In genomic region chr9:36833043-36833881, GRCm38 (mm10) we compare ENCODE assay signal across 10 mouse cellular contexts. TPM values are rescaled to one million over a fixed set of nuclear protein-coding genes. Genes with fewer than 3 reads are reported as not detected.
DNase-seq lines count a peak whose midpoint lies in the region; ATAC-seq lines count a peak whose summit lies in the region.
"Had no signal": no experiment of that assay in that cellular context is flagged by ENCODE, and none has a peak within 500 bp of the region (broad histone marks: within the 10 kb centered on the region; RNA-seq: fewer than 3 reads in every experiment).

No protein-coding gene starts in this region.

- H3K4me3 ChIP-seq in kidney, embryonic 16.5 days (ENCODE audit: low read length) = peak overlapping the region; percentile 55
- H3K4me3 ChIP-seq in midbrain, embryonic 14.5 days (replicated peaks; ENCODE audit: low read depth, low read length) = peak overlapping the region; percentile 73

- ATAC-seq in kidney, embryonic 16.5 days (ENCODE audit: low FRiP score, low TSS enrichment) = peak; percentile 57
- ATAC-seq in frontal cortex, adult (ENCODE audit: low TSS enrichment) = peak; percentile 75
- peak; percentile 67 for ATAC-seq in midbrain, embryonic 14.5 days (ENCODE audit: low FRiP score, low TSS enrichment)

- no peak for DNase-seq in kidney, postnatal 25 days
- peak; percentile 81 for DNase-seq in cerebellum, adult 9-10 months
- DNase-seq in layer of hippocampus, postnatal 14 days (ENCODE audit: low spot score in 2 of 2) = peak; percentile 65 to 68
- DNase-seq in midbrain, embryonic 14.5 days = peak; percentile 81
- peak; percentile 45 for DNase-seq in testis, postnatal 10 days (ENCODE audit: low spot score)
- no peak for DNase-seq in adipocyte (ENCODE audit: low spot score)

- 3% methylated on average over 31 of the region's 31 CpGs for WGBS in kidney, embryonic 16.5 days
- WGBS in midbrain, embryonic 14.5 days = under 1% methylated on average over 31 of the region's 31 CpGs

- H3K4me1 ChIP-seq in kidney, embryonic 16.5 days (ENCODE audit: insufficient read depth, low read length) = peaks cover 3% of the 10 kb centered on the region; the same call in 1 of the 2 replicates
- peaks cover 34% of the 10 kb centered on the region for H3K4me1 ChIP-seq in midbrain, embryonic 14.5 days (ENCODE audit: control insufficient read depth, insufficient read depth, low read length)

- peaks cover 14% of the 10 kb centered on the region for H3K27me3 ChIP-seq in kidney, embryonic 16.5 days (ENCODE audit: insufficient read depth, low read length)
- no peaks in the 10 kb centered on the region for H3K27me3 ChIP-seq in midbrain, embryonic 14.5 days (ENCODE audit: control insufficient read depth, insufficient read depth, low read length)

- H3K9me3 ChIP-seq in kidney, embryonic 16.5 days (ENCODE audit: low read length) = no peaks in the 10 kb centered on the region
- no peaks in the 10 kb centered on the region for H3K9me3 ChIP-seq in midbrain, embryonic 14.5 days (ENCODE audit: control insufficient read depth, low read length)

- H3K9ac ChIP-seq in kidney, embryonic 16.5 days (replicated peaks; ENCODE audit: low read length) = peak overlapping the region; percentile 53
- H3K9ac ChIP-seq in midbrain, embryonic 14.5 days (replicated peaks; ENCODE audit: low read length) = peak overlapping the region; percentile 89

- H3K36me3 ChIP-seq in kidney, embryonic 16.5 days (ENCODE audit: insufficient read depth, low read length) = no peaks in the 10 kb centered on the region
- peaks cover 7% of the 10 kb centered on the region for H3K36me3 ChIP-seq in midbrain, embryonic 14.5 days (ENCODE audit: control insufficient read depth, insufficient read depth, low read length)

- no peak overlapping the region for H3K27ac ChIP-seq in kidney, embryonic 16.5 days (ENCODE audit: low read length)
- peak overlapping the region; percentile 96 for H3K27ac ChIP-seq in midbrain, embryonic 14.5 days (replicated peaks; ENCODE audit: low read depth, low read length)

- H3K4me2 ChIP-seq in kidney, embryonic 16.5 days (replicated peaks; ENCODE audit: low read depth, low read length) = peak overlapping the region; percentile 83
- peak overlapping the region; percentile 82 for H3K4me2 ChIP-seq in midbrain, embryonic 14.5 days (ENCODE audit: low read length)

RNA-seq across cellular contexts. Expression of gene Fez1, which starts 11.6 kb away (rescaled TPM):
- 4.6 and 4.9 TPM in 2 replicates for polyA plus RNA-seq in kidney, embryonic 16.5 days (2015; fragmentation: Nextera tagmentation; extraction: Ambion mirVana)
- total RNA-seq in layer of hippocampus, postnatal 14 days (2021) = 100 to 1,000 TPM; 304 to 313 TPM
- 576 and 626 TPM in 2 replicates for polyA plus RNA-seq in midbrain, embryonic 14.5 days (2014; fragmentation: Nextera tagmentation; extraction: Ambion mirVana)
- polyA plus RNA-seq: liver, adult 2 months; Patski had no signal

RNA-seq across cellular contexts. Expression of gene Ei24, which starts 36.1 kb away (rescaled TPM):
- 119 and 124 TPM in 2 replicates for polyA plus RNA-seq in kidney, embryonic 16.5 days (2015; fragmentation: Nextera tagmentation; extraction: Ambion mirVana)
- 100 to 1,000 TPM; 109 to 115 TPM for total RNA-seq in layer of hippocampus, postnatal 14 days (2021)
- polyA plus RNA-seq in midbrain, embryonic 14.5 days (2014; fragmentation: Nextera tagmentation; extraction: Ambion mirVana) = 80.5 and 103 TPM in 2 replicates

Comparison
In these comparisons a context has a peak if more than half of its experiments do, and no peak if none do; other contexts are left out.
1. DNase-seq: peak in cerebellum, adult 9-10 months (single experiment), layer of hippocampus, postnatal 14 days (2 of 2), midbrain, embryonic 14.5 days (single experiment) and testis, postnatal 10 days (single experiment); none in kidney, postnatal 25 days (0 of 2) and adipocyte (single experiment).
2. RNA of gene Fez1, which starts 11.6 kb away (polyA plus RNA-seq): 576 to 626 TPM in midbrain, embryonic 14.5 days; 4.6 to 4.9 TPM in kidney, embryonic 16.5 days; every median in the first group is over 10 times any median in the second.
3. Peak in every context shown above with its lines, with median percentiles within 50 percentile points of each other: ATAC-seq.